Comparison of ENCODE assay signal across 11 mouse cellular contexts in the genomic region with DNA sequence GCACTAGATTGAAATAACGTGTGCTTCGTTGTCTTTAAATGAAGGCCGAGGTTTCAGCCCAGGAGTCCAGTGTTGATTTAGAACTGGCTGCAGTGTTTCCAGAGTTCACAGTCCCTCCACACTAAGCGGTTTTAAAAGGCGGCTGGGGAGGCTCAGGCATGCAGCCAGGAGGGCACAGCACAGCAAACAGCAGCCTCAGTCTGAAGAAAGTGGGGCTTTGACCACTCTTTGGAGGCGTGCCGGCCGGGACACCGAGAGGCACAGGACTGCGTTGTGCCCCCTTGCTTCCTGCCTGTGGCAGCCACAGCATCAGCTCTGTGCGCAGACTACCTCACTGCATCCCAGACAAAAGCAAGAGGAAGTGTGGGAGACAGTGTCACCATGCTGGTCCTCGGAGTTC. TPM values are rescaled to one million over a fixed set of nuclear protein-coding genes. Genes with fewer than 3 reads are reported as not detected.
DNase-seq lines count a peak whose midpoint lies in the region; ATAC-seq lines count a peak whose summit lies in the region.
"Had no signal": no experiment of that assay in that cellular context is flagged by ENCODE, and none has a peak within 500 bp of the region (broad histone marks: within the 10 kb centered on the region; RNA-seq: fewer than 3 reads in every experiment).

No protein-coding gene starts in this region.

- WGBS in neural tube, embryonic 13.5 days, result 74% methylated on average over 12 of the region's 12 CpGs
- WGBS in kidney, embryonic 14.5 days, result 65% methylated on average over 12 of the region's 12 CpGs

- 0 out of 2 replicates have a peak, but pooled peaks cover 4% of the 10 kb centered on the region for H3K4me1 ChIP-seq in neural tube, embryonic 13.5 days (replicated peaks)
- no peaks in the 10 kb centered on the region for H3K4me1 ChIP-seq in kidney, embryonic 14.5 days (ENCODE audit: control insufficient read depth, insufficient read depth, low read length)

- ATAC-seq in neural tube, embryonic 13.5 days (ENCODE audit: low read depth), result peak; percentile 56; the same call in 1 of the 2 replicates
- ATAC-seq in kidney, embryonic 14.5 days (ENCODE audit: low FRiP score, low TSS enrichment), result no peak
- ATAC-seq: midbrain, embryonic 16.5 days had no signal

- H3K36me3 ChIP-seq in neural tube, embryonic 13.5 days, result peaks cover 13% of the 10 kb centered on the region; the same call in 1 of the 2 replicates
- peaks cover 32% of the 10 kb centered on the region for H3K36me3 ChIP-seq in kidney, embryonic 14.5 days (ENCODE audit: control insufficient read depth, insufficient read depth, low read length)

- no peak overlapping the region for H3K4me2 ChIP-seq in neural tube, embryonic 13.5 days
- no peak overlapping the region for H3K4me2 ChIP-seq in kidney, embryonic 14.5 days (replicated peaks; ENCODE audit: low read depth, low read length)
- H3K4me2 ChIP-seq: embryonic facial prominence, embryonic 13.5 days had no signal

- DNase-seq in cerebellum, adult 18-20 months, result peak; percentile 27 to 28
- DNase-seq in cerebellum, postnatal 36 days, result no peak
- DNase-seq in neural tube, embryonic 10.5 days (ENCODE audit: extremely low spot score, low spot score), result no peak
- peak; percentile 54 to 59 for DNase-seq in left cerebral cortex, postnatal 25 days (ENCODE audit: low spot score in 2 of 2)
- DNase-seq in right cerebral cortex, postnatal 25 days, result peak; percentile 49
- no peak for DNase-seq in yolk sac, embryonic 10.5 days (ENCODE audit: low spot score)
- DNase-seq: gastrocnemius, postnatal 14 days had no signal

- H3K27ac ChIP-seq in neural tube, embryonic 13.5 days (replicated peaks), result no peak overlapping the region
- no peak overlapping the region for H3K27ac ChIP-seq in kidney, embryonic 14.5 days (ENCODE audit: low read depth, low read length)
- H3K27ac ChIP-seq: embryonic facial prominence, embryonic 13.5 days had no signal

- H3K9ac ChIP-seq in neural tube, embryonic 13.5 days, result no peak overlapping the region
- H3K9ac ChIP-seq in kidney, embryonic 14.5 days (ENCODE audit: low read depth, low read length), result no peak overlapping the region
- H3K9ac ChIP-seq: embryonic facial prominence, embryonic 13.5 days had no signal

- intact Hi-C loops in left cerebral cortex, postnatal 25 days (cut with DNase I), result no loop called here

- no peak overlapping the region for H3K4me3 ChIP-seq in neural tube, embryonic 13.5 days
- H3K4me3 ChIP-seq in kidney, embryonic 14.5 days (ENCODE audit: low read length), result no peak overlapping the region
- H3K4me3 ChIP-seq: embryonic facial prominence, embryonic 13.5 days had no signal

- H3K9me3 ChIP-seq in neural tube, embryonic 13.5 days, result no peaks in the 10 kb centered on the region
- H3K9me3 ChIP-seq in kidney, embryonic 14.5 days (ENCODE audit: control insufficient read depth, low read length), result no peaks in the 10 kb centered on the region
- H3K9me3 ChIP-seq: embryonic facial prominence, embryonic 13.5 days had no signal

- no peaks in the 10 kb centered on the region for H3K27me3 ChIP-seq in neural tube, embryonic 13.5 days
- H3K27me3 ChIP-seq in kidney, embryonic 14.5 days (ENCODE audit: control insufficient read depth, insufficient read depth, low read length), result no peaks in the 10 kb centered on the region
- H3K27me3 ChIP-seq: embryonic facial prominence, embryonic 13.5 days had no signal

RNA-seq across cellular contexts. Expression of gene Synj2, which starts 29.5 kb away (rescaled TPM):
- 1.4 and 1.7 TPM in 2 replicates for polyA plus RNA-seq in neural tube, embryonic 13.5 days (2015; fragmentation: Nextera tagmentation; extraction: Ambion mirVana)
- 100 to 1,000 TPM in 1 of 2 experiments, 10 to 100 TPM in 1; 84.0 to 123 TPM for total RNA-seq in left cerebral cortex, postnatal 25 days (2021)
- polyA plus RNA-seq in kidney, embryonic 14.5 days (2014; fragmentation: Nextera tagmentation; extraction: Ambion mirVana), result 2.9 and 4.3 TPM in 2 replicates

Comparison
In these comparisons a context has a peak if more than half of its experiments do, and no peak if none do; other contexts are left out.
1. DNase-seq: peak in cerebellum, adult 18-20 months (2 of 2), left cerebral cortex, postnatal 25 days (2 of 2) and right cerebral cortex, postnatal 25 days (single experiment); none in cerebellum, postnatal 36 days (0 of 2), neural tube, embryonic 10.5 days (single experiment) and yolk sac, embryonic 10.5 days (single experiment).